Mouse (Mus musculus) liver, adult 2 months (tissue): ENCODE data around the gene Mmachc.

Experiments
- CTCF ChIP-seq: fragments of 200-500 bp; IDR thresholded peaks from 2 replicates; pipeline ENCODE4 v1.5.1; 2011; ENCODE audit warnings: low read depth, low read length, control low read depth
- POLR2A ChIP-seq: fragments of 200-500 bp; IDR thresholded peaks from 2 replicates; pipeline ENCODE4 v1.6.1; 2011; ENCODE audit warnings: low read length, control low read depth; ENCODE audit not compliant: insufficient read depth; ENCODE audit errors: extremely low read depth

- no peak for TF ChIP-seq CTCF
- no peak for TF ChIP-seq POLR2A
Measured at GRCm38 (mm10) chr4:116659474-116659873, 48.7 kb downstream of the Mmachc start.
